In genomic region chr1:180772291-180772690, GRCm38 (mm10) we compare ENCODE assay signal across 12 mouse cellular contexts.
"Had no signal": no experiment of that assay in that cellular context is flagged by ENCODE, and none has a peak within 500 bp of the region (broad histone marks: within the 10 kb centered on the region; RNA-seq: fewer than 3 reads in every experiment).

No protein-coding gene starts in this region.

- DNase-seq: lung, adult 2 months; lung, postnatal 14 days; lung, postnatal 36 days; midbrain, embryonic 14.5 days; retina, postnatal 1 day; right cerebral cortex, adult 18-20 months; right cerebral cortex, postnatal 25 days; right cerebral cortex, postnatal 4 days; spleen, adult 18-20 months; thymus, adult 18-20 months; thymus, postnatal 14 days; thymus, postnatal 36 days had no signal
